Mouse (Mus musculus): ENCODE measurements around the gene Barhl2.

DNA sequence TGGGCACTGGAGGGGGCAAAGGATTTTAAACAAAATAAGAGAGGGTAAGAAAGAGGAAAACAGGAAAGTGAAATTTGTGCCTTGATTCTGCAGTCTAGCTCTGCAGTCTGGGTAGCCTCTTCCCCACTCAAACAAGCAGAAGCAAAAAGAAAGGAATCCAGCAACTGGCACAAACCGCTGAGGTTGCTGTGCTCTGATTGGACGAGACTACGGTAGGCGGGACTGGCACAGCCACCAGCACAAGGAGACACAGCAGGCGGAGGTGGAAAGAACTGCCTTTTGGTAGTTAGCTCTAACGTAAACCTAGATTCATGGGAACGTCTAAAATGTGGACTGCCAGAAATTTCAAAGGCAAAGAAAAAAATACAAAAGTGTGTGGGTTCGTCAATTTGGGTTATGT is 11.4 kb downstream of the Barhl2 start:
- TF ChIP-seq CTCF (IDR thresholded peaks at IDR 0.05; ENCODE audit: low read depth) (no peak), EP300 (IDR thresholded peaks at IDR 0.05; ENCODE audit: low read depth) (no peak)
